Mouse (Mus musculus): ENCODE results near the gene Hyou1. TPM values are rescaled to one million over a fixed set of nuclear protein-coding genes. Genes with fewer than 3 reads are reported as not detected.

Gene Hyou1
- polyA plus RNA-seq, 1 experiment: 57.4 TPM

- DNase-seq (ENCODE audit: low read depth): no peak
- no peak for TF ChIP-seq CTCF (IDR thresholded peaks at IDR 0.05; ENCODE audit: borderline replicate concordance, extremely low read depth, insufficient read depth, insufficient read length)
- TF ChIP-seq POLR2A (IDR thresholded peaks at IDR 0.05; ENCODE audit: borderline replicate concordance, extremely low read depth, insufficient read depth, insufficient read length, poor library complexity, severe bottlenecking): no peak
Observed at GRCm38 (mm10) chr9:44432577-44433185, 53.4 kb downstream of the Hyou1 start.

- no peak for DNase-seq (ENCODE audit: low read depth)
Observed at GRCm38 (mm10) chr9:44435747-44436146, 56.5 kb downstream of the Hyou1 start.

GRCm38 (mm10) chr9:44440961-44441360, 61.7 kb downstream of the Hyou1 start, which contains the start of gene Foxr1:
Gene Foxr1 (minus strand): TSS chr9:44441136.
- DNase-seq (ENCODE audit: low read depth): no peak
- TF ChIP-seq CTCF (IDR thresholded peaks at IDR 0.05; ENCODE audit: borderline replicate concordance, extremely low read depth, insufficient read depth, insufficient read length): no peak
- no peak for TF ChIP-seq POLR2A (IDR thresholded peaks at IDR 0.05; ENCODE audit: borderline replicate concordance, extremely low read depth, insufficient read depth, insufficient read length, poor library complexity, severe bottlenecking)

More at GRCm38 (mm10) chr9:44435747-44436146, 56.5 kb downstream of the Hyou1 start:
- TF ChIP-seq CTCF (IDR thresholded peaks at IDR 0.05; ENCODE audit: borderline replicate concordance, extremely low read depth, insufficient read depth, insufficient read length) (no peak), POLR2A (IDR thresholded peaks at IDR 0.05; ENCODE audit: borderline replicate concordance, extremely low read depth, insufficient read depth, insufficient read length, poor library complexity, severe bottlenecking) (no peak)

Other genes with a start within 250 kb of the Hyou1 start
- gene Mcam, start 245.0 kb upstream of the Hyou1 start, polyA plus RNA-seq (2012; rRNA removed): 28.5 and 28.9 TPM in 2 replicates
- 24.5 and 30.7 TPM in 2 replicates for gene Cbl, start 145.4 kb upstream of the Hyou1 start, polyA plus RNA-seq (2012; rRNA removed)
- gene Ccdc153, start 138.8 kb upstream of the Hyou1 start, polyA plus RNA-seq (2012; rRNA removed): 0.15 TPM in 1 of 2 replicates, not detected in the other
- 0.57 and 0.78 TPM in 2 replicates for gene Pdzd3, start 128.0 kb upstream of the Hyou1 start, polyA plus RNA-seq (2012; rRNA removed)
- gene Nlrx1, start 110.9 kb upstream of the Hyou1 start, polyA plus RNA-seq (2012; rRNA removed): 4.0 and 4.5 TPM in 2 replicates
- gene Abcg4, start 90.9 kb upstream of the Hyou1 start, polyA plus RNA-seq (2012; rRNA removed): 72.9 and 77.1 TPM in 2 replicates
- 44.2 and 47.6 TPM in 2 replicates for gene Hinfp, start 73.8 kb upstream of the Hyou1 start, polyA plus RNA-seq (2012; rRNA removed)
- 58.5 and 62.1 TPM in 2 replicates for gene C2cd2l, start 59.2 kb upstream of the Hyou1 start, polyA plus RNA-seq (2012; rRNA removed)
- 47.2 and 54.4 TPM in 2 replicates for gene Dpagt1, start 53.5 kb upstream of the Hyou1 start, polyA plus RNA-seq (2012; rRNA removed)
- 223 and 342 TPM in 2 replicates for gene H2afx, start 44.8 kb upstream of the Hyou1 start, polyA plus RNA-seq (2012; rRNA removed)
- gene Hmbs, start 35.3 kb upstream of the Hyou1 start, polyA plus RNA-seq (2012; rRNA removed): 40.9 and 48.9 TPM in 2 replicates
- 33.7 and 40.9 TPM in 2 replicates for gene Vps11, start 17.8 kb upstream of the Hyou1 start, polyA plus RNA-seq (2012; rRNA removed)
- gene Slc37a4, start 17.4 kb downstream of the Hyou1 start, polyA plus RNA-seq (2012; rRNA removed): 51.8 and 57.7 TPM in 2 replicates
- gene Rps25, start 27.6 kb downstream of the Hyou1 start, polyA plus RNA-seq (2012; rRNA removed): 566 and 626 TPM in 2 replicates
- 169 and 195 TPM in 2 replicates for gene Trappc4, start 28.1 kb downstream of the Hyou1 start, polyA plus RNA-seq (2012; rRNA removed)
- 47.1 and 59.9 TPM in 2 replicates for gene Ccdc84, start 39.1 kb downstream of the Hyou1 start, polyA plus RNA-seq (2012; rRNA removed)
- not detected in 2 replicates for gene Foxr1, start 61.6 kb downstream of the Hyou1 start, polyA plus RNA-seq (2012; rRNA removed)
- gene Upk2, start 75.5 kb downstream of the Hyou1 start, polyA plus RNA-seq (2012; rRNA removed): 0.08 TPM in 1 of 2 replicates, not detected in the other
- 14.4 and 35.5 TPM in 2 replicates for gene Bcl9l, start 103.3 kb downstream of the Hyou1 start, polyA plus RNA-seq (2012; rRNA removed)
- gene Cxcr5, start 182.4 kb downstream of the Hyou1 start, polyA plus RNA-seq (2012; rRNA removed): 0.03 and 0.04 TPM in 2 replicates
- 40.8 and 68.4 TPM in 2 replicates for gene Ddx6, start 225.4 kb downstream of the Hyou1 start, polyA plus RNA-seq (2012; rRNA removed)

All from brain, embryonic 14.5 days (tissue).